Mouse (Mus musculus) forelimb bud, embryonic 11.5 days (tissue): ENCODE data around the gene Srf.

Experiments used
- DNase-seq: peaks from one replicate; pipeline ENCODE4 v3.0.0-alpha.2; 2012; ENCODE audit warnings: low read depth, low spot score

Gene Srf

DNA sequence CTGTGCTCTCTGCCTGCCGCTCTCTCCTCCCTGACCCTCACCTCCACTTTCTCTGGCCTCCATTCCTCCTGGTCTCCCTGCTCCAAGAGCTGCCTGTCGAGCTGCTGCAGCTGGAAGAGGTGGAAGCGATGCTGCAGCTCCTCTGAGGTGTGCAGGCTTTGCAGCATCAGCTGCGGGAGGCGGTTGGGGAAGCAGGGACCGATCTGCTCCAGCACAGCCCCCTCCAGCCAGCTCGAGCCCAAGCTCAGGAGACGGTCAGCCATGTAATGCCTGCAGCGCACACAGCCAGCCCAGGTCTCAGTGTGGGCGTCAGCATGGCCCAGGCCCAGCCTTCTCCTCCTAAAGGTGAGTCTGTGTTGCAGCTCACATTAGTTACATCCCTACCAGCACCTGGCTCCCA lies 36.0 kb downstream of the Srf start:
- no peak for DNase-seq

DNA sequence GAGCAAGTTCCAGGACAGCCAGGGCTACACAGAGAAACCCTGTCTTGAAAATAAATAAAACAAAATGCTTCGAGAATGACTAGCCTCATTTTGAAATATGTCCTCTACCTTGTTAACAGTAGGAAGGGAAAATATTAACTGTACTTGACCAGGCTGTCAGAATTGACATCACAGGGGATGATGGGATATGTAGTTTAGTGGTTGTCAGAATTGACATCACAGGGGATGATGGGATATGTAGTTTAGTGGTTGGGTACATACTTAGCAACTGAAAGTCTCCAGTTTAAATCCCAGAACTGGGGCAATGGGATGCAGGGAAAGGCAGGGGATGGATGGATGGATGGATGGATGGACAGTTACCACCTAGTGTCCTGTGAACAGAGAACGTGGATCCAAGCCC lies 42.6 kb downstream of the Srf start:
- DNase-seq = no peak

GRCm38 (mm10) chr17:46511059-46511710 lies 44.8 kb downstream of the Srf start:
- peak; percentile 40 for DNase-seq

GRCm38 (mm10) chr17:46505617-46506016 lies 50.4 kb downstream of the Srf start:
- DNase-seq = no peak

GRCm38 (mm10) chr17:46503847-46504638 lies 51.9 kb downstream of the Srf start:
- DNase-seq = no peak

DNA sequence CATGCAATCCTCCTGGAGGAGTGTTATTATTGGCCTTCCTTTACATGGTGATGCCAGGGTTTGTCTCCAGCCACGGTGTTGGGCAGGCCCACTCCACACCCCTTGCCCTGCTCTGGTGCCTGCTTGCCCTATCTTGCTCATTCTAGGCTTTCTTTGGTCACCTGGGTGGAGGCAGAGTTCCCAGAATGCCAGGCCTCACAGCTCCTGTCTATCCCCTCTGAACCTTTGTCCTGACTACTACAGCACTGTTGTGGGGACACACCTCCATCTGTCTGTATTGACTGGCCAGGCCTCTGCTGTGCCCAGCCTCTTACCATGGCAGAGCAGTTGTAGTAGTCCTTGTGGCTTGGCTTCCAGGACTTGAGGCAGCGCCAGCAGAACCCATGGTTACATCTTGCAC lies 53.2 kb downstream of the Srf start:
- DNase-seq = no peak
